Mouse (Mus musculus) retina, adult 2 months (tissue): ENCODE data around the gene Fn1.

ENCODE experiments used
- DNase-seq: peaks from one replicate; pipeline ENCODE4 v3.0.0-alpha.2; 2012; ENCODE audit warnings: low read depth, low spot score

Gene Fn1

DNA sequence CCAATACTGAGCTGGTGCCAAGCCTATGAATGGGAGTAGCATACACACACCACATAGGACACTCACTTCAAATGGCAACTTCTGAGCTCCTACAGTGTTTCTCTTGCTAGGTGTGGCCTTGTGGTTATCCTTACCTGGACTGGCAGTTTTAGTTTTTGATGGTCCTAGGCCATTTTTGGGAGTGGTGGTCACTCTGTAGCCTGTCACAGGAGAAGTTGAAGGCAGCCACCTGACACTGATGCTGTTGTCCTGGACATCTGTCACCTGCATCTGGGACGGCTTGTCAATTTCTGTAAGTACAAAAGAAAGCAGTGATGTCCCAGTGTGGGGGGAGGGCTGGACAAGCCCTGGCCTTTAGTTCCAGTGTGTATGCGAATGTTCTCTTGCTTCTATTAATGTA lies 47.2 kb downstream of the Fn1 start:
- DNase-seq, result no peak

DNA sequence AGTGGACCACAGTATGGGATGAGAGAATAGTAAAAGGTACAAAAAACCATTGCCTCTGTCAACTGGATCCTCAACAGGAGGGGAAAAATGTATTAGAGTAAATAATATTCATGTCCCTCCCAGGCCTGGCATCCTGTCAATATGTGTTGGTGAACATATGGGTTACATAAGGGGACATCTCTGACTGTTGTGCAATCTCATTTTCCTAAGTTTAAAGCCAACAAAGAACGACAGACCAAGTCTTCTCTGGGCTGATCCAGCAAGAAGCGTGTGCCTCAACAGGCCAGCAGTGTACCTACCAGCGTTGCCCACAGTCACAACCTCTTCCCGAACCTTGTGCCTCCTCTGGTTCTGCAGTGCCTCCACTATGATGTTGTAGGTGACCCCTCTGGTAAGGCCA lies 57.6 kb downstream of the Fn1 start:
- DNase-seq, result no peak

DNA sequence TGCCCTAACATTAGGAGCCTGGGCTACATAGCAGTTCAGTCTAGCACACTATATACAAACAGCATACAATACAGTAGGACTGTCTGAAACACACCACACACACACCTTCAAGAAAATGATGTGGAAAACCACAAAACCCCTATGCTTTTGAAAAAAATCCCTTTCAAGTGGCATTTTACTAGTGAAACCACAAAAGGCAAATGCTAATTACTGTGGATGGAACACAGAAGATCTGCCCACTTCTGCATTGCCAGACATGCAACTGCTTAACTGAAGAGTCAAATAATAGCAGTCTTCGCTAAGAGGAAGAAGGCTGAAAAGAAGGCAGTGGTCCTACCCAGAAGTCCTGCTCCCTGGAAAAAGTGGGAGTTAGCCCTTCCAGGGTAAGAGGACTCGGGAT lies 58.7 kb downstream of the Fn1 start:
- DNase-seq, result no peak

GRCm38 (mm10) chr1:71593184-71593583 lies 59.8 kb downstream of the Fn1 start:
- no peak for DNase-seq

DNA sequence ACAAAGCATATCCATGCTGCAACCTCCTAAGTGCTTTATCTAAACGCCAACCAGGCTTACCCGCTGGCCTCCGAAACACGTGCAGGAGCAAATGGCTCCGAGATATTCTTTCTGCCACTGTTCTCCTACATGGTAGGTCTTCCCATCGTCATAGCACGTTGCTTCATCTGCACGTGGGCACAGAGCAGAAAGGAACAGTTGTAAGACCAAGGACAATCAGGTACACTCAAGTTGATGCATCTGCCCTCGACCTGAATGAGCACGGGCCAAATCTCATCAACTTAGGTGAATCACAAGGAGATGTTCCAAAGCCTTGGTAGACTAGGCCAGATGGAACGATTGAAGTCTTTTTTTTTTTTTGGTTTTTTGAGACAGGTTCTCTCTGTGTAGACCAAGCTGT lies 63.0 kb downstream of the Fn1 start:
- no peak for DNase-seq

DNA sequence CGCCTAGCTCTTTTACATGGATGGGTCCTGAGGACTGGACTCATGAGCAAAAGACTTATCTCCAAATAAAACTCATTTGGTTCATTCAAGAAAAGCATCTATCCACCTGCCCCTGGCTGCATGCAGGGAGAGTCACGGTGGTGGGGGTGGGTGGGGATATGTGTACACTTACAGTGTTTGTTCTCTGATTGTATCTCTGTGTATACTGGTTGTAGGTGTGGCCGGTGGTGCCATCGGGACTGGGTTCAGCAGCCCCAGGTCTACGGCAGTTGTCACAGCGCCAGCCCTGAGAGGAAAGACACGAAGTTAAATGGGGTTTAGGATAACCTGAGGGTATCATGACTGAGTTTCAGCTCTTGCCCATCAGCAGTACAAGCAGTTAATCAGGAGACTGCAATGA lies 66.3 kb downstream of the Fn1 start:
- DNase-seq, result no peak

DNA sequence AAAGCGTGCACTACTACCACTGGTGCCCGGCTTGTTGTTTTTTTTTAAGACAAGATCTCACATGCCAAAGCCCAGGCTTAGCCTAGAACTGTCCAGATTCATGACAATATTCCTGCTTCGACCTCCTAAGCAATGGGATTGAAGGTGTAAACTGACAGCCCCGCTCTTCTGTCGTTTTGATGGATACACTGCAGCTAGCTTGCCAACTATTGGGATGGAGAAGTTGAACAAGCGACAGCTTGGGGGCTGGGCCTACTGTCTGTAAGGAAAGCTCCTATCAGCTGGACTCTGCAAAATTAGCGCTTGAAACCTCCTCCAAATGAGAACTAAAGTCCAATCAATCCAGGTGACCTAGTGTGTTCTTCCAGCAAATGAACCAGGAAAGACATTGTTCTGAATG lies 69.1 kb downstream of the Fn1 start:
- no peak for DNase-seq

DNA sequence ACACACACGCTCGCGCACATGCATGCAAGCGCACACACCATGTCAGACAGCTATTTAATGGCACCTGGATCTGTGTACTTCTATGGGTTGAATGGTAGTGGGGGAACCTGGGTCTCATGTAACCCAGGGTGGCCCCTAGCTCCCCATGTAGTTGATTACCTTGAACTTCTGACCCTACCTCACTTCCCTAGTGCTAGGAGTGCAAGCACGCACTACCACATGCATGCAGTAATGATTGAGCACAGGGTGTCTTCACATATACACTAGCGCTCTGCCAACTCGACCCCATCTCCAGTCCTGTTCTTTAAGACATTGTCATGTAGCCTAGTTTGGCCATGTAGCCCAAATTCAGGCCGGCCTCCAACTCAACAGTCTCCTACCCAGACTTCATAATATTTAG lies 69.7 kb downstream of the Fn1 start:
- no peak for DNase-seq

DNA sequence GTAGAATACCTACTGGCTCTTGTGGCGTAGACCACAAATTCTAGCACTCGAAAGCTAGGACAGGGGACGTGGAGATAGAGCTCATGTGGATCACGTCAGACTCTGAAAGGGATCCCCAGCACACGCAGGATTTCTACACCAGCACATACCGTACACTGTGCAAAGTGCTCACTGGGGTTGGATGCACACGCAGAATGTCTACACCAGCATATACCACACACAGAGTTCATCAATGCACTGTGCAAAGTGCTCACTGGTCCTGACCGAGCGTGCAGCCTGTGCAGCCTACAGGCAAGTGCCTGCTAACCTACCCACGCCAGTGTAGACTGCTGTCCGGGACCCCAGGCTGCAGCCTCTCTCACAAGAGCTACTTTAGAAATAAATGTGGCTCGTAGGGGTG lies 72.6 kb downstream of the Fn1 start:
- DNase-seq, result no peak

DNA sequence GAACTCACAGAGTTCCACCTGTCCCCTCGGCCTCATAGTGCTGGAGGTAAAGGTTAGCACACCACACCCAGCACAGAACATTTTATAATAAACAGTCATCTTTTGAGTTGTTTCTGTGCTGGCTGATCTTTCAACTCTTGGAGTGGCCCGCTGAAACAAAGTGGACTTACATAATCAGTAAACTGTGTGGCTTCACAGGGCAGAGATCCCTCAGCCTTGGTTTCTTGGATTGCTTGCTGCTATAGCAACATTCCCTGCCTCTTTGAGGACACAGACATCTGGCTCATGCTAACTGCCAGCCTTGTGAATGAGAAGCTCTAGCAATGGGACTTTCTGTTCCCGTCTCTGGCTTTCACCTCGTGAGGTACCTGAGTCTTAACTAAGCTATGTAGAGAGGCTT lies 73.5 kb downstream of the Fn1 start:
- no peak for DNase-seq

GRCm38 (mm10) chr1:71576837-71577236 lies 76.2 kb downstream of the Fn1 start:
- DNase-seq, result no peak

DNA sequence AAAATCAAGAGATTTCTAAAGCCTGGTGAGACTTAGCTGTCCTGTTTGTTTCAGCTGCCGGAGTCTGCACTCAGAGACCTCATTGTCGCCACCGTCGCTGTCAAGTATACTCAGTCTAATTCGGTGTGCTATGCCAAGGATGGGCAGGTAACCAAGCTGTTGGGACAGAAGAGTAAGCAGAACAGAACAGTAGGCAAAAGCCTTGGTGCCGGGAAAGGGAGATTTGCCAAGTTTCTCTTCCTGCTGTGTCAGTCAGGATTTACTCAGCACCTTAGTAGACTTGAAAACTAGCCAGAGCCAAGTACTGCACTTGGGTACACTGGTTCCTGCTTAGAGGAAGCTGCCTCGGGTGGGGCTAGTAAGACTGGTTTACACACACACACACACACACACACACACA lies 77.0 kb downstream of the Fn1 start:
- DNase-seq, result no peak

- DNase-seq, result no peak
Measured at GRCm38 (mm10) chr1:71570116-71570515, 82.9 kb downstream of the Fn1 start.

GRCm38 (mm10) chr1:71567884-71568605 lies 85.0 kb downstream of the Fn1 start:
- DNase-seq, result no peak

DNA sequence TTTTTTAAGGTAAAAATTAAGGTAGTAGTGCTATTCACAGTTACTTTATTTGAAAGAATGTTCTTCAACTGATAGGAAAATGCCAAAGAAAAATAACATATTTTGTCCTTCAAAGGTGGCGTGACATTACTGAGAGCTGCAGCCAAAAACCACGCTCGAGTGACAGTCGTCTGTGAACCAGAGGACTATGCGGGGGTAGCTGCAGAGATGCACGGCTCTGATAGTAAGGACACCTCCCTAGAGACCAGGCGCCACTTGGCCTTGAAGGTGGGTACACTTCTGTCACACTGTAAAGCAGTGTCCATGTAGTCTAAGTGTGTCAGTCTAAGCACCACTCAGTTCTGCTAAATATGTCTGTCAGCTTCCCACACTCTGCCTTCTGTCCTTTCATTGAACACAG lies 88.7 kb downstream of the Fn1 start:
- no peak for DNase-seq

- no peak for DNase-seq
Measured at GRCm38 (mm10) chr1:71560626-71561025, 92.4 kb downstream of the Fn1 start.

- DNase-seq, result peak; percentile 67
Measured at GRCm38 (mm10) chr1:71556688-71557612, 96.0 kb downstream of the Fn1 start, which contains the start of gene Atic. Gene Atic, plus strand, starts transcription at chr1:71557150.

GRCm38 (mm10) chr1:71550626-71551195 lies 102.3 kb downstream of the Fn1 start:
- no peak for DNase-seq

DNA sequence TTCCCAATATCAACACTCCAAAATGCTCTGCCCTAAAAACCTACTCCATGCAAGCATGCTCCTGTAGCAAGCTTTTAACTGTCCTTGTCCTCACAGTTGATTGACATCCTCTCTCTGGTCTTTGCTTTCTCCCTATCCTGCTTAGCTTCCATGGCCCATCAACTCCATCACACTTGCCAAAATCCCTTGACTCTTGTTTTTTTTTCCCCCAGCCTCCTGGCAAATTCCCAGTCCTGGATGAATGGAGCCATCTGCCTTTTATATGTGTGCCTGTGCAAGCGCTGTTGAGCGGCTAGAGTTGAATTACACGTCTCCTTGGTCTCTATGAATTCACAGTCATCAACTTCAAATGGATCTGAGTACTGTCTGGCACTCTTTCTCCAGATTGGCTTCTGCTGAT lies 112.6 kb downstream of the Fn1 start:
- no peak for DNase-seq

DNA sequence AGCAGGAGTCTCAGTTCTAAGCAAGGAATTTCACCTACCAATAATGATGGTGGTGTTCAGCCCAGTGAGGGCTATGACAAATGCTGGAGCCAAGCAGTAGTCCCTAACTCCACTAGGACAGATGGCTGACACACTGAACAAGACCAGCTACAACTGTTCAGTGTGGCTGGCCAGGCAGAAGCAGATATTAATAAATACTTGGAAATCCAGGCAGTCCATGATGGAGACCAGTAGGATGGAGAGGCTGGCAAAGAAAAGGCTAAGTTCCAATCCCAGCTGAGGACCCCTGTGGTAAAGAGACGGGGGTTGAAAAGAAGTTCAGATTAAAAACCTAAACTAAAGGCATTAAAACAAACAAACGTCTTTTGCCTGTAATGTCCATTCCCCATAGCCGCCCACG lies 113.4 kb downstream of the Fn1 start:
- DNase-seq, result no peak
